Mouse (Mus musculus): ENCODE results near the gene Rock2.

DNA sequence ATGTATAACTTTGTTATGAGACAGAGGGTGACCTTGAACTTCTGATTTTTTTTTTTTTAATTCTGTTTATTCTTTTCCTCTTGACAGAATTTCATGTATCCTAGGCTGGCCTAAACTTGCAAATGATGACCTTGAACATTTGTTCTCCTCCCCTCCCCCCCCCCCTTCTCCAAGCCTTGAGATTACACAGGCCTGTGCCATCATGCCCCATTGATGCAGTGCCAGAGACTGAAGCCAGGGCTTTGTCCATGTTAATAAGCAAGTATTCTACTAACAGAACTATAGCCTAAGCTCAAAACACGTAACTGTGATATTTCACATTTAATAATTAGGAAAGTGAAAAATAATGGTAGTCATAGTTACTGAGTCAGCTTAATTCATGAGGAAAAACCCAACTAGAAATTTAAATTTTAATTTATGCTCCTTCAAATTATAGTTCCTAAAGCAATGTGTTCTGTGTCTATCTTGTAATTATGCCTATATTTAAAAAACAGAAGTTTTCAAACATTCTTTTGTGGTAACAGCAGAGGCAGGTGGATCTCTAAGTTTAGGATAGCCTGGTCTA is 12.7 kb downstream of the Rock2 start:
- TF ChIP-seq CTCF (IDR thresholded peaks at IDR 0.05; ENCODE audit: extremely low read depth, insufficient read length, insufficient replicate concordance, low read depth, low read length), result no peak
- no peak for TF ChIP-seq POLR2A (IDR thresholded peaks at IDR 0.05; ENCODE audit: low read depth, low read length)

Measured in small intestine, adult 2 months (tissue).